Comparison of ENCODE assay signal across 21 mouse cellular contexts in the genomic region with DNA sequence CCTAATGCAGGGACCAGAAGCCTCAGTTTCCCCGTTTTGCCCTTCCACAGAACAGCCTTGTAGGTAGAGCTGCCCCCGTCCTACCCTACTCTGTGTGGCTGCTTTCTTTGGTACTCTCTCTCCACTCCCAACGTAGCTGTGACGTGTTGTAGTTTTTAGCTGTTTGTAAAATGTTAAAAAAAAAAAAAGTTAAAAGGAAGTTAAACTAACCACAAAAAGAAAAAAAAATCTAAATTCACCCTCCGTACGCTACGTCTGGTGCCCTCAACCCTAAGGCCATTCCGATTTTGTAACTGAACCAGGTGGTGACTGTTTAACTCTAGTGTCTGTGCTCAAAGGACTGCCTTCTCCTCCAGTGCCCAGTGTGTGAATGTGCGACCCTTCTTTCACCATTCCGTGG. TPM values are rescaled to one million over a fixed set of nuclear protein-coding genes. Genes with fewer than 3 reads are reported as not detected.
DNase-seq lines count a peak whose midpoint lies in the region; ATAC-seq and TF ChIP-seq lines count a peak whose summit lies in the region.
"Had no signal": no experiment of that assay in that cellular context is flagged by ENCODE, and none has a peak within 500 bp of the region (broad histone marks: within the 10 kb centered on the region; RNA-seq: fewer than 3 reads in every experiment).

No protein-coding gene starts in this region.

- no peak overlapping the region for H3K4me3 ChIP-seq in left cerebral cortex, adult 2 months
- no peak overlapping the region for H3K4me3 ChIP-seq in forebrain, embryonic 14.5 days (ENCODE audit: low read depth, low read length)
- H3K4me3 ChIP-seq: embryonic facial prominence, embryonic 12.5 days; heart, adult 2 months; heart, embryonic 13.5 days; hindbrain, embryonic 12.5 days had no signal

- peak; percentile 6 for ATAC-seq in activated CD4-positive, CD25-positive, alpha-beta regulatory T cell, adult 4 months
- ATAC-seq in forebrain, embryonic 14.5 days: no peak
- ATAC-seq: forebrain, embryonic 16.5 days; hindbrain, embryonic 16.5 days had no signal

- no peak for TF ChIP-seq CTCF in left cerebral cortex, adult 2 months (IDR thresholded peaks at IDR 0.05)

- H3K36me3 ChIP-seq in splenic B cell, adult 2 months (ENCODE audit: control insufficient read depth, insufficient read depth, low read length, poor library complexity, severe bottlenecking): no peaks in the 10 kb centered on the region
- peaks cover 26% of the 10 kb centered on the region for H3K36me3 ChIP-seq in forebrain, embryonic 14.5 days (ENCODE audit: control insufficient read depth, insufficient read depth, low read length)
- H3K36me3 ChIP-seq: embryonic facial prominence, embryonic 12.5 days had no signal

- intact Hi-C loops in left cerebral cortex, adult 2 months (cut with DNase I): no loop called here

- no peak overlapping the region for H3K4me2 ChIP-seq in forebrain, embryonic 14.5 days (ENCODE audit: low read length)
- H3K4me2 ChIP-seq: embryonic facial prominence, embryonic 12.5 days; heart, embryonic 13.5 days; hindbrain, embryonic 12.5 days had no signal

- peaks cover 7% of the 10 kb centered on the region; the same call in 1 of the 2 replicates for H3K4me1 ChIP-seq in forebrain, embryonic 14.5 days (ENCODE audit: control insufficient read depth, insufficient read depth, low read length)

- no peaks in the 10 kb centered on the region for H3K27me3 ChIP-seq in splenic B cell, adult 2 months (ENCODE audit: control insufficient read depth, insufficient read depth, low read length, poor library complexity, severe bottlenecking)
- H3K27me3 ChIP-seq in forebrain, embryonic 14.5 days (replicated peaks; ENCODE audit: control insufficient read depth, insufficient read depth, low read length): no peaks in the 10 kb centered on the region
- H3K27me3 ChIP-seq: embryonic facial prominence, embryonic 12.5 days; heart, embryonic 13.5 days had no signal

- 85% methylated on average over 10 of the region's 10 CpGs for WGBS in forebrain, embryonic 14.5 days

- H3K9ac ChIP-seq in forebrain, embryonic 14.5 days (ENCODE audit: low read length): no peak overlapping the region
- H3K9ac ChIP-seq: embryonic facial prominence, embryonic 12.5 days; heart, embryonic 13.5 days; hindbrain, embryonic 12.5 days had no signal

- no peaks in the 10 kb centered on the region for H3K9me3 ChIP-seq in forebrain, embryonic 14.5 days (replicated peaks; ENCODE audit: control insufficient read depth, low read length)
- H3K9me3 ChIP-seq: embryonic facial prominence, embryonic 12.5 days; heart, embryonic 13.5 days; hindbrain, embryonic 12.5 days had no signal

- DNase-seq in thymus, postnatal 4 days: peak; percentile 17
- no peak for DNase-seq in thymus, postnatal 25 days
- peak; percentile 59 for DNase-seq in induced T-regulatory cell, adult 2 months (ENCODE audit: low read depth)
- peak; percentile 45 for DNase-seq in splenic B cell, adult 2 months (ENCODE audit: low read depth, low spot score)
- DNase-seq in left cerebral cortex, adult 2 months (ENCODE audit: extremely low spot score in 1 of 2, low spot score in 2 of 2): no peak
- no peak for DNase-seq in forebrain, embryonic 14.5 days (ENCODE audit: low spot score)
- DNase-seq in spleen, postnatal 10 days (ENCODE audit: low spot score in 2 of 2): no peak
- DNase-seq: adrenal gland, adult 2 months; adrenal gland, postnatal 25 days; cerebellum, adult 18-20 months; cerebellum, postnatal 14 days; gastrocnemius, postnatal 10 days; heart, adult 2 months; heart, postnatal 36 days had no signal

- no peak overlapping the region for H3K27ac ChIP-seq in left cerebral cortex, adult 2 months
- no peak overlapping the region for H3K27ac ChIP-seq in forebrain, embryonic 14.5 days (ENCODE audit: low read depth, low read length)
- H3K27ac ChIP-seq: embryonic facial prominence, embryonic 12.5 days; heart, adult 2 months; heart, embryonic 13.5 days; hindbrain, embryonic 12.5 days had no signal

RNA-seq across cellular contexts. Expression of gene Sv2a, which starts 14.0 kb away (rescaled TPM):
- polyA plus RNA-seq in activated CD4-positive, CD25-positive, alpha-beta regulatory T cell, adult 4 months (2017; shearing (Covaris generic)): 1 to 10 TPM in 1 of 2 experiments, under 1 TPM in 1; 0.83 to 1.9 TPM
- total RNA-seq in left cerebral cortex, adult 2 months (2021): 100 to 1,000 TPM; 408 TPM
- polyA plus RNA-seq in forebrain, embryonic 14.5 days (2014; fragmentation: Nextera tagmentation; extraction: Ambion mirVana): 44.4 and 56.2 TPM in 2 replicates

RNA-seq across cellular contexts. Expression of gene Sf3b4, which starts 22.8 kb away (rescaled TPM):
- polyA plus RNA-seq in activated CD4-positive, CD25-positive, alpha-beta regulatory T cell, adult 4 months (2017; shearing (Covaris generic)): 10 to 100 TPM; 65.6 to 75.0 TPM
- 10 to 100 TPM; 44.0 to 45.5 TPM for total RNA-seq in left cerebral cortex, adult 2 months (2021)
- polyA plus RNA-seq in forebrain, embryonic 14.5 days (2014; fragmentation: Nextera tagmentation; extraction: Ambion mirVana): 169 and 170 TPM in 2 replicates

RNA-seq across cellular contexts. Expression of gene Bola1, which starts 24.5 kb away (rescaled TPM):
- polyA plus RNA-seq in activated CD4-positive, CD25-positive, alpha-beta regulatory T cell, adult 4 months (2017; shearing (Covaris generic)): 10 to 100 TPM; 31.4 to 31.8 TPM
- 10 to 100 TPM; 14.8 to 15.1 TPM for total RNA-seq in left cerebral cortex, adult 2 months (2021)
- polyA plus RNA-seq in forebrain, embryonic 14.5 days (2014; fragmentation: Nextera tagmentation; extraction: Ambion mirVana): 80.7 and 96.3 TPM in 2 replicates

RNA-seq across cellular contexts. Expression of gene Hist2h2ab, which starts 24.7 kb away (rescaled TPM):
- polyA plus RNA-seq in activated CD4-positive, CD25-positive, alpha-beta regulatory T cell, adult 4 months (2017; shearing (Covaris generic)): 1 to 10 TPM in 1 of 2 experiments, not detected in 1; 1.3 TPM
- total RNA-seq in left cerebral cortex, adult 2 months (2021): 10 to 100 TPM; 10.4 to 10.8 TPM
- 1.7 TPM in 1 of 2 replicates, not detected in the other for polyA plus RNA-seq in forebrain, embryonic 14.5 days (2014; fragmentation: Nextera tagmentation; extraction: Ambion mirVana)
- polyA plus RNA-seq: forebrain, embryonic 16.5 days; heart, embryonic 13.5 days; heart, postnatal 0 days; hindbrain, embryonic 12.5 days; hindbrain, embryonic 16.5 days had no signal

RNA-seq across cellular contexts. Expression of gene Hist2h2ac, which starts 25.7 kb away (rescaled TPM):
- polyA plus RNA-seq in activated CD4-positive, CD25-positive, alpha-beta regulatory T cell, adult 4 months (2017; shearing (Covaris generic)): 10 to 100 TPM in 1 of 2 experiments, 1 to 10 TPM in 1; 5.3 to 11.8 TPM
- 10 to 100 TPM; 20.6 to 30.5 TPM for total RNA-seq in left cerebral cortex, adult 2 months (2021)
- 3.4 and 7.5 TPM in 2 replicates for polyA plus RNA-seq in forebrain, embryonic 14.5 days (2014; fragmentation: Nextera tagmentation; extraction: Ambion mirVana)

Comparison
In these comparisons a context has a peak if more than half of its experiments do, and no peak if none do; other contexts are left out.
1. DNase-seq: peak in thymus, postnatal 4 days (single experiment), induced T-regulatory cell, adult 2 months (single experiment) and splenic B cell, adult 2 months (single experiment); none in thymus, postnatal 25 days (single experiment), left cerebral cortex, adult 2 months (0 of 2), forebrain, embryonic 14.5 days (single experiment) and spleen, postnatal 10 days (0 of 2).
2. RNA of gene Sv2a, which starts 14.0 kb away (polyA plus RNA-seq): 44.4 to 56.2 TPM in forebrain, embryonic 14.5 days; 0.83 to 1.9 TPM in activated CD4-positive, CD25-positive, alpha-beta regulatory T cell, adult 4 months; every median in the first group is over 10 times any median in the second.